Mouse (Mus musculus) limb, embryonic 10.5 days (tissue): ENCODE results near the gene Swt1. TPM values are rescaled to one million over a fixed set of nuclear protein-coding genes. Genes with fewer than 3 reads are reported as not detected.
"Not testable (repeated sequence)": the region's sequence is repeated elsewhere in the genome, so short reads cannot be mapped to it uniquely, and the experiment has no call there.

Experiments used
- DNase-seq: peaks from one replicate; pipeline ENCODE4 v3.0.0-alpha.2; 2017; ENCODE audit warnings: low spot score
- H3K27ac ChIP-seq: fragments of 300-500 bp; sonication (generic); 2 replicates; pipeline ENCODE4 v1.5.1; 2016; ENCODE audit warnings: mild to moderate bottlenecking
- H3K27me3 ChIP-seq: fragments of 300-500 bp; sonication (generic); 2 replicates; pipeline ENCODE4 v1.6.1; 2016; ENCODE audit warnings: low read depth, mild to moderate bottlenecking; ENCODE audit not compliant: poor library complexity, severe bottlenecking
- H3K36me3 ChIP-seq: fragments of 300-500 bp; sonication (generic); 2 replicates; pipeline ENCODE4 v1.6.1; 2016; ENCODE audit warnings: mild to moderate bottlenecking, moderate library complexity
- H3K4me1 ChIP-seq: fragments of 300-500 bp; sonication (generic); 2 replicates; pipeline ENCODE4 v1.6.1; 2016
- H3K4me3 ChIP-seq: fragments of 300-500 bp; sonication (generic); 2 replicates; pipeline ENCODE4 v1.5.1; 2016; ENCODE audit warnings: mild to moderate bottlenecking, moderate library complexity
- H3K9me3 ChIP-seq: fragments of 300-500 bp; sonication (generic); replicated peaks from 2 replicates; pipeline ENCODE4 v1.6.1; 2016; ENCODE audit warnings: mild to moderate bottlenecking
- WGBS: fragments of 180-500 bp; shearing (Covaris S2); methylation state at CpG from one replicate; pipeline ENCODE4 v1.1.7; 2016; 5-methylcytosine and 5-hydroxymethylcytosine counted together
- polyA plus RNA-seq: library from polyadenylated mRNA; unstranded; fragments of >200 nt; fragmentation: Nextera tagmentation; extraction: Ambion mirVana; gene quantifications from 2 replicates; pipeline ENCODE4 v1.2.1, GENCODE M21; 2016

Swt1 gene
- polyA plus RNA-seq, 1 experiment from 2014 or later: 18.3 TPM

GRCm38 (mm10) chr1:151352911-151353310 lies 75.3 kb downstream of the Swt1 start:
- H3K4me1 ChIP-seq: peaks cover 3% of the 10 kb centered on the region
- H3K36me3 ChIP-seq: peaks cover 91% of the 10 kb centered on the region
- H3K9me3 ChIP-seq: no peaks in the 10 kb centered on the region
- DNase-seq: no peak
- no peaks in the 10 kb centered on the region for H3K27me3 ChIP-seq
- WGBS: 92% methylated on average over 2 of the region's 2 CpGs
- H3K4me3 ChIP-seq: no peak overlapping the region
- no peak overlapping the region for H3K27ac ChIP-seq

DNA sequence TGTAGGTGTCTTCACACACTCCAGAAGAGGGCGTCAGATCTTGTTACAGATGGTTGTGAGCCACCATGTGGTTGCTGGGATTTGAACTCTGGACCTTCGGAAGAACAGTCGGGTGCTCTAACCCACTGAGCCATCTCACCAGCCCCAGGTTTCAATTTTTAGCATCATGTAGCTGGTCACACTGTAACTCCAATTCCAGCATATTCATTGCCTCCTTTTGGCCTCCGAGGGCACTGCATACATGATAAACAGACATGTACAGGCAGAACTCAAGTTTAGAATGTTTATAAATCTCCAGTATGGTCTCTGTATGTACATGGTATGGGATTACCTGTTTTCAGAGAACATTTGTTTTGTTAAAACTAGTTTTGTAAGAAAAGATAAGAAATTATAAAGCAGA lies 80.0 kb downstream of the Swt1 start:
- 83% methylated on average over 4 of the region's 4 CpGs for WGBS
- not testable (repeated sequence) for H3K9me3 ChIP-seq, H3K4me3 ChIP-seq, H3K27ac ChIP-seq, DNase-seq, H3K27me3 ChIP-seq
- Histone ChIP-seq H3K36me3 (peaks cover 45% of the 10 kb centered on the region), H3K4me1 (peaks cover 20% of the 10 kb centered on the region)

- H3K27me3 ChIP-seq: no peaks in the 10 kb centered on the region
- H3K9me3 ChIP-seq: no peaks in the 10 kb centered on the region
- H3K4me3 ChIP-seq: peak overlapping the region; percentile 99
- no peak for DNase-seq
- 65% methylated on average over 6 of the region's 6 CpGs for WGBS
- H3K36me3 ChIP-seq: peaks cover 29% of the 10 kb centered on the region
- H3K27ac ChIP-seq: no peak overlapping the region
- peaks cover 31% of the 10 kb centered on the region for H3K4me1 ChIP-seq
Observed at GRCm38 (mm10) chr1:151346681-151347127, 81.6 kb downstream of the Swt1 start.

GRCm38 (mm10) chr1:151345863-151346195 lies 82.4 kb downstream of the Swt1 start:
- Histone ChIP-seq H3K4me1 (peaks cover 31% of the 10 kb centered on the region), H3K9me3 (no peaks in the 10 kb centered on the region), H3K4me3 (peak overlapping the region; percentile 99), H3K27ac (peak overlapping the region; percentile 99), H3K27me3 (no peaks in the 10 kb centered on the region), H3K36me3 (peaks cover 21% of the 10 kb centered on the region)
- no peak for DNase-seq

DNA sequence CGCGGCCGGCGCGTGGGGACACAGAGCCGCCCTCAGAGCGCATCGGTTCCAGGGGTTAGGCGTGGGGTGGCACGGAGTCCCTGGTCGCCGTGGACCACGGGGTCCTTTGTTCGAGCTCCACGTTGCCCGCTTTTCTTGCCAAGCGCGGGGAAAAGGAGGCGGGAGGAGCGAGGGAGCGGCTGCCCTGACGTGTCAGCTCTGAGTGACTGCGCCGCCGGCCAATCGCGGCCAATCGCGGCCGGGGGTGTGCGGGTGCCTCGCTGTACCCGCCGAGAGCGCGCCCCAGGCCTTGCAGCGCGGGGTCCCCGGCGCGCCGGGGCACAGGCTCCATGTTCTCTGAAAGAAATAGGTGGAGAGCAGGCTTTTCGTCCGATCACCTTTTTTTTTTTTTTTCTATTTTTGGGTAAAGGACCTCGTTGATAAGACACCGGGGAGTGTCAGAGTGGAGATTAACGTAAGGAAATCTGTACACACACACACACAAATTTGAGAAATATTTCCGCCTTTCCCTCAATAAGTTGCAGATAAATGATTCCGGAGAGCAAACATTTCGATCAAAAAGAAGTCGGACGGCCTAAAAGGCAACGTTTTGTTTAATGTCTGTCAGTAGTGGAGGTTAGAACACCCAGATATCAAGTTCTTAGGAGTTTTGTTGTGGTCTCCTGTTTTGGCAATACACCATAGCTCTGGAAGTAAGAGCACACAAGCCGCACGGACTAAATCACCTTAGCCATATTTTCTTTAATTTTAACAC lies 83.0 kb downstream of the Swt1 start:
- Histone ChIP-seq H3K27me3 (no peaks in the 10 kb centered on the region), H3K4me1 (peaks cover 31% of the 10 kb centered on the region), H3K9me3 (no peaks in the 10 kb centered on the region), H3K4me3 (peak overlapping the region; percentile 99), H3K36me3 (peaks cover 15% of the 10 kb centered on the region), H3K27ac (peak overlapping the region; percentile 99)
- DNase-seq: peak; percentile 94
- WGBS: under 1% methylated on average over 55 of the region's 55 CpGs

DNA sequence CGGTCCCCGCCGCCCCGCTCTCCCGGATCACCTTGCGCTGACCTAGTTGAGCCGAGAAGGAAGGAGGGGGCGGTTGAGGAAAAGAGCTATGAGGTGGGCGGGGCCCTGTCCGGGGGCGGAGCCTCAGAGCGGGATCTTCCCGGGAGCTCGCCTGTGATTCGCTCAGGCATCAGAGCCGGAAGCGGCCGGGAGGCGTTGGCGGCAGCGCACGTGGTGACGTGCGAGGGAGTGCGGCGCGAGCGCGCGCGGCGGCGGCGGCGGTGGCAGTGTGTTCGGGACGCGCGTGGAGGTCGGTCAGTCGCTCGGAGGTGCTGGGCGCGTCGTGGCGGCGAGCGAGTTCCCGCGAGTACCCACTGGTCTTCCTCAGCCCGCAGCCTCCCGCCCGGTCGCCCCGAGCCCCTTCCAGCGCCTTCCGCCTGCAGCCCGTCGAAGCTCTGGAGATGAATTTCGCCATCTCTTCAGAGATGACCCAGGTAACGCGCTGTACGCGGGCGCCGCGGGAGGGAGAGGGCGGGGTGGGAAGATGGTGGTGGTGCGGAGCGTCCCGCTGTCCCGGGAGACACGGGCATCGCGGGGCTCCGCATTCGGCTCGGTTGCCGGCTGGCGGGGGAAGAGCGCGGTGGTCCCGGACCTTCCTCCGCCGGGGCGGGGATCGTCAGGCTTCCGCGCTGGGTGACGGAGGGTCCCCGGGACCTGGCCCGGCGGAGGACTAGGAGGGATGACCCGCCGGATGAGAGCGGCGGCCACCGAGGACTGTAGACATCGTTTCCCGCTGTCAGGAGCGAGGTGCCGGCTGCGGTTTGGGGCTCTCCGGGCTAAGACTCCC lies 83.8 kb downstream of the Swt1 start, which contains the start of gene Ivns1abp:
TSS of gene Ivns1abp (plus strand) at position 195 of the 826 bp plus-strand sequence.
- Histone ChIP-seq H3K4me1 (peaks cover 31% of the 10 kb centered on the region), H3K27me3 (no peaks in the 10 kb centered on the region), H3K4me3 (peak within 1 kb of the TSS; percentile 99), H3K27ac (peak within 1 kb of the TSS; percentile 99), H3K9me3 (no peaks in the 10 kb centered on the region), H3K36me3 (peaks cover 7% of the 10 kb centered on the region)
- peak; percentile 96 for DNase-seq
- under 1% methylated on average over 99 of the region's 104 CpGs for WGBS

GRCm38 (mm10) chr1:151343571-151344282 lies 84.5 kb downstream of the Swt1 start:
- DNase-seq: no peak
- under 1% methylated on average over 17 of the region's 17 CpGs for WGBS
- Histone ChIP-seq H3K4me1 (peaks cover 30% of the 10 kb centered on the region), H3K27me3 (no peaks in the 10 kb centered on the region), H3K36me3 (peaks cover 2% of the 10 kb centered on the region; the same call in 1 of the 2 replicates), H3K27ac (peak overlapping the region; percentile 99), H3K4me3 (peak overlapping the region; percentile 99), H3K9me3 (no peaks in the 10 kb centered on the region)

DNA sequence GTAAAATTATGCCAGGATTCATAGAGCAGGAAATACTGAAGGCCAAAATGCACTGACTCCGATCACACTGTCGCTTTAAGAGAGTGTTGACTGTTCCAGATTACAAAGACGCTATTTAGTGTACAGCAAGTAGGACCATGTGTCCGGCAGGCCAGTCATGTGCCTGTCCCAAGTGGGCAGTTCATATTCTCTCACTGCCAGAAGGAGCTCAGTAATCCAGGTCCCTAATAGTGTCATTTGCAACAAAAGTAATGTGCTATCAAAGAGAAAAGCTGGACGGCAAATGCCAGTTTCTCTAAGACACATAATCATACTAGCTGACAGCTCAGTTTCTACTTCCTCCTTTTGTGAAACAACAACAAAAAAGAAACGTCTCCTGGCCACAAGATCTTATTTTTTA lies 85.3 kb downstream of the Swt1 start:
- 0 out of 2 replicates have a peak overlapping the region, but pooled peaks have one; percentile 19 for H3K4me3 ChIP-seq
- H3K27me3 ChIP-seq: no peaks in the 10 kb centered on the region
- WGBS: 44% methylated on average over 6 of the region's 6 CpGs
- no peak overlapping the region for H3K27ac ChIP-seq
- no peak for DNase-seq
- H3K36me3 ChIP-seq: no peaks in the 10 kb centered on the region
- peaks cover 28% of the 10 kb centered on the region for H3K4me1 ChIP-seq
- no peaks in the 10 kb centered on the region for H3K9me3 ChIP-seq

DNA sequence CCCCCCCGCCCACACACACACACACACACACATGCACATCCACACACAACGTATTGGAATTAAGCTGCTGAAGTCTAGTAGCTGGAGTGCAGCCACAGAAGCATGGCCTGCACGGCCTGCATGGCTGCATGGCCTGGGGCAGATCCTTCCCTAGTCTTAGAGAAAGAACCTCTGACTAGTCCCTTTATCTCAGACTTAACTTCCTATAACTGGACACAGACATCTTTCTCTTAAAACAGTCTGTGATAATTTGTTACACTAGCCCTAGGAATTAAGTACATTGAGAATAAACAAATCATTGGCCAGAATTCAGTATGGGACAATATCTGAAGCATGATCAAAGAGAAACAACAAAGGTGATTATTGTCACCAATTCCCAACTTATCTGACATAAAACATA lies 85.9 kb downstream of the Swt1 start:
- no peak overlapping the region for H3K27ac ChIP-seq
- 79% methylated on average over 3 of the region's 3 CpGs for WGBS

DNA sequence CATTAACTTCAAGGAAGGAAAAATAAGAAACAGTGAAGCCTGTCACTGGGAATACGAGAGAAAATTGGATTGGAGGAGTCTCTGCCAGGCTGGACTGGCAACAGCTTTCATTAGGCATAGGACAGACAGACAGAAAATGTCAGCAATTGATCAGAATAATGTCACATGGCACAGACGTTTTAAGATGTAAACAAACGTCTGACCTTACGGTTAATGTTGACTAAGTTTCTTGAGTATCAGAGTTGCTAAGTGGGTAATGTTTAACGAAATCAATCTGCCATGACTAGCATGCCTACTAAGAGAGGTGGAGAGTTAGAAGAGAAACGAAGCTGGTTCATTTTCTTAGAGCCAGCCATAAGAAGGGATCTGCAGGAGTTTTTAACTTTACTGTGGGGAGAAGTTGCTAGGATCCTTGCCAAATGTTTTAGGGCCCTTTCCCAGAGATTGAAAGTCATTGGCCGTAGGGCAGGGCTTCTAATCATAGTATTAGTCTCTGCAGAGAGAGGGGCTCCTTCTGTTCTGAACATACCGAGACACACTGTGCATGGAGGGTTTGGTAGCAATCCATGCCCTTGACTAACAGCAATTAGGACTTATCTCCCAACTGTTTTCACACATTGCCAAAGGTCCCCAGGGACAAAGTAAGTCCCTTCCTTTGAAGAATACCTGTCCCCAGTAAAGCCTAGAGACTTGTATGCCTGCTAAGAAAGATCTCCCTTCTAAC lies 86.8 kb downstream of the Swt1 start:
- no peak for DNase-seq
- 66% methylated on average over 8 of the region's 8 CpGs for WGBS
- H3K9me3 ChIP-seq: no peaks in the 10 kb centered on the region
- no peak overlapping the region for H3K4me3 ChIP-seq
- no peaks in the 10 kb centered on the region for H3K27me3 ChIP-seq
- H3K27ac ChIP-seq: no peak overlapping the region
- peaks cover 21% of the 10 kb centered on the region for H3K4me1 ChIP-seq
- no peaks in the 10 kb centered on the region for H3K36me3 ChIP-seq

More for the DNA sequence above, 85.9 kb downstream of the Swt1 start:
- H3K4me1 ChIP-seq: peaks cover 28% of the 10 kb centered on the region
- no peak for DNase-seq
- no peaks in the 10 kb centered on the region for H3K27me3 ChIP-seq
- no peaks in the 10 kb centered on the region for H3K36me3 ChIP-seq
- no peaks in the 10 kb centered on the region for H3K9me3 ChIP-seq
- H3K4me3 ChIP-seq: no peak overlapping the region

DNA sequence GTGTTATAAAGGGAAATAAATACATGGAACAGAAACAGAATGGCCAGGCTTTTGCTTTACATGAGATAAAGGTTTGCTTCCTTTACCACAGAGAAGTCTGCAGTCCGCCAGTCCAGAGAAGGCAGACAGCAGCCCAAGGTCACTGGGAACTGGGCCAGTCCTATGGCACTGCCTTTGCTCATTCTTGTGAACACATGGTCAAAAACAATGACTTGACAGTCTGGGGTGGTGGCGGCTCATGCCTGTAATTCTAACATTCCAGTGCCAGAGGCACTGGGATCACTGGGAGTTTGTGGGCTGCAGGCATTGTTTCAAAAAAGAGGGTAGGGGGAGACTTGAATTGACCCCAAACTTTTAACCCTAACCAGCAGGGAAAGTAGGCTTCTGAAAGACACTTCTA lies 89.3 kb downstream of the Swt1 start:
- Histone ChIP-seq H3K9me3 (no peaks in the 10 kb centered on the region), H3K4me1 (peaks cover 17% of the 10 kb centered on the region), H3K36me3 (no peaks in the 10 kb centered on the region), H3K4me3 (no peak overlapping the region), H3K27ac (no peak overlapping the region), H3K27me3 (no peaks in the 10 kb centered on the region)
- DNase-seq: no peak
- 77% methylated on average over 2 of the region's 2 CpGs for WGBS

DNA sequence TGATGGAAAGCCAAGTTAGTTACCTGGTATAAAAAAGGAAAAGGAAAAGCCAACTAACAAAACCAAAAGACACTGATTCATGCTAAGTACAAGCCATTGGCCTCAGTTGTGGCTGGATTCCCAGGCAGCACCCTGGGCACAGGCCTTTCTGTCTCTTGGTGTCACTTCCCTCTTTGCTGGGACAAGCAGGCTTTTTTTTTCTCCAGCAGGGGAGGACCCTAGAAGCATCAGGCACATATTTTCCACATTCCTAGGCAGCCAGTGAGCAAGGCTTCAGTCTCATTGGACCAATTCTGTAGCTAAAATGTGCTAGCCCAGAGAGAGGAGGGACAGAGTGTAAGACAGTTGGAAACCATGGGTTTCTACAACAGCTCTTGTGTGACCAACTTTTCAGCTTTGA lies 90.0 kb downstream of the Swt1 start:
- Histone ChIP-seq H3K27ac (no peak overlapping the region), H3K27me3 (no peaks in the 10 kb centered on the region), H3K4me3 (no peak overlapping the region), H3K36me3 (no peaks in the 10 kb centered on the region), H3K9me3 (no peaks in the 10 kb centered on the region), H3K4me1 (peaks cover 10% of the 10 kb centered on the region)
- DNase-seq: no peak
